Mouse (Mus musculus): ENCODE measurements around the gene Gm14214.

DNA sequence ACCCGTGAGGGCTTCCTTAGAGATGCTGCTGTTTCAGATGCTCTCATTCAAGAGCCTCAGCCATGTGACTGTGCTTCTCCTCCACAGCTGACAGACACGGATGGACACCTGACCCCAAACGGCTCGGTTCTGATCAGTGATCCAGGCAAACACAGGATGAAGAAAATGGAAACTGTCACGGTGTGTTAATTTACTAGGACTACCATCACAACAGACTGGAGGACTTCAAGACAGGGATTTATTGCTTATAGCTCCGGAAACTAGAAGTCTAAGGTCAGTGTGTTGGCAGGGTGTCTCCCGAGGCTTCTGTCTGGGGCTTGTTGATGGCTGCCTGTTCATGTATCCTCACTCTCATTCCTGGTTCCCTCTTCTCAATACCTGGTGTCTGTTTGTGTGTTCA, 34.4 kb downstream of the Gm14214 start:
- TF ChIP-seq CTCF (IDR thresholded peaks at IDR 0.05; ENCODE audit: low read depth) (no peak), EP300 (IDR thresholded peaks at IDR 0.05; ENCODE audit: low read depth) (no peak)

All from heart, postnatal 0 days (tissue).